Mouse (Mus musculus) heart, adult 9 months (tissue): ENCODE data around the gene Btbd11.

Source experiments
- DNase-seq, 2 experiments: peaks; one replicate each; pipeline ENCODE4 v3.0.0; 2022; ENCODE audit warnings: low spot score in 2 of 2

Btbd11 gene

DNA sequence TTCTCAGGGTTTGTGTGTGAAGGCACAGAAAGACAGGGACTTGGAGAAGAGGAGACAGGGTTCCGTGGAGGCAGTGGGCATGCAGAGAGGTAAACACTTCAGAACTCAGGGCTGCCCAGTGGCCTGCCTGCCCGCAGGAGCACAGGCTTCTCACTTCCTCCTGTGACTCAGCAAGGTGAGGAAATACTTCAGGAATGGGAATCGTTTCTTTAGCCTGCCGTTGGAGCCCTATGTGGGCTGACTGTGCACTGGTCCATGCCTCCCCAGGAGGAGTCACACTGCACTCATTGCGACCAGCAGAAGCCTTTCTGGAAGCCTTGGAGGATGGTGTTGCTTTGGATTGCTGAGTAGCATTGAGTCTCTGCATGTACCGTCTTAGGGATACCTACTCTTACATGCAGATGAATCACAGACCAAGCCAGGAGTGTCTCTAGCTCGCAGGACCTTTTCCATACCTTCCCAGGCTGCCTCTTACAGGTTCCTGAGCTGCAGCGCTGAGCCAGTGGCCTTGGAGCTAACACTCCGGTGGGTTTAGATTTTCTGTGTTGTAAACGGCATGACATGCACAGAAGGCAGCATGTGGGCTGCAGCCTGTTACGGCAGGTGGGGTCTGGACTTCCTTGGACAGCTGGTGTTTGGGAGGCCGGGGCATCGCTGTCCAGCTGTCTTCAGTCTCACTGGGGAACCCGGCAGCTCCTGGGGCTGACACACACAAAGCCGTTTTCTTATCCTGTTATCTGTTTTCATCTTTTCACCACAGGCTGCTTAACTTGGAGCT lies 34.4 kb downstream of the Btbd11 start:
- DNase-seq = no peak

DNA sequence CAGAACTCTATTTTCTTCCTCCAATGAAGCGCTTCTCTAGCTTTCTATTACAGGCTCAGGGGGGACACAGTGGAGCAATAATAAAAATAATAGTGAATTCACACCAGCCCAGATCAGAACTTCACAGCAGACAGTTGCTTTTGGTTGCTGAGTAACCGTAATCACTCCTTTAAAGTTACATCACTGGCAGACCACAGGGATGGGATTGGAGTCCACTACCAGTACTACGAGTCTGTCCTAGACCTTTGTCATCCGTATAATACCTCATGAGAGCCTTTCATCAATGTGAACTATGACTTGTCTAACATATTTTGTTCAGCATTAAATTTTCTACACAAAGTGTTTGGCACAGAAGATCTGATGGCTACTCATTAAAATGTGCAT lies 35.0 kb downstream of the Btbd11 start:
- no peak for DNase-seq

DNA sequence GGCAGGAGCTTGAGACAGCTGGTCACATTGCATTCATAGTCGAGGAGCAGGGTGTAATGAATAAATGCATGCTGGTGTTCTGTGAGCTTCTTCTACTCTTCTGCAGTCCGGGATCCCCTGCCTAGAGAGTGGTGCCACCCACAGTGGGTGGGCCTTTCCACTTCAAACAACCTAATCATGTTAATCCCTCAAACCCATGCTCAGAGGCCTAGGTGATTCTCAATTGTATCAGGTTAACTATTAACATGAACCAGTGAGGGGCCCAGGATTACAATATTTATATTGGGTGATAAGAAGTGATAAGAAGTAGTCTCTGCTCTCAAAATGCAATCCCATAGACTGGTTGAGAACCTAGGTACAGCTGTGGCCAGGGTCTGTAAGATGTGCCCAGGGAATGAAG lies 39.1 kb downstream of the Btbd11 start:
- no peak for DNase-seq

DNA sequence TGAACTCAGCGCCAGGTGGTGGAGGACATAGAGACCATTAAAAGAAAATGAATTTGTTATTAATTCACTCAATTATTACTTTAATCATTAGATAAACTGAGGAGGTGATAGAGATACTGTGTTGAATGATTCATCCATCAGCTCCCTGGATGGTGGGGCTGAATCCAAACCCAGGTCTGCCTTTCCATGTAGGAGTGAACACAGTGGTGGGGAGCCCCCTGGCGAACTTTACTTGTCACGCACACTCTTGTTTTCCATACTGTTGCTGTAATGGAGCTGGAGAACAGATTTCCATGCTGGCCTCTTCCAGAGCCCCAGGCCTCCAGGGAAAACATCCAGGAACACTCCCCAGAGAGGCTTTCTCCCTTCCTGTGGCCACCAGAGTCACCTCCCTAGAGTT lies 50.6 kb downstream of the Btbd11 start:
- no peak for DNase-seq

DNA sequence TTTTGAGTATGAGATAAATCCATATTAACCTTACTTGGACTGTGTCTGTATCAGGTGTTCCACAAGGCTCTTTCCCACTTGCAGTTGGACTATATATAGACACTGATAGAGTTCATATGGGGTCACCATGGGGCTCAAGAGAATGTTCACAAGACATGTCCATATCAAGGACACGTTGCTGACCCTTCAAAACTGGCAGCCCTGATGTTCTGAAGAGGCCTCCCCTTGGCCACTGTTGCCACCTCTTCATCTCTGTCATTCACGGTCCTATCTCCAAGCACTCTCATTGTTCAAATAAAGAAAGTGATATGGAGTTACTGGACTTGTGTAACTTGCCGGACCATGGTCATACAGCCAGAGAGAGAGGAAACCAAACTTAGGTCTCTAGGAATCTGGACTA lies 56.8 kb downstream of the Btbd11 start:
- DNase-seq = peak; percentile 56 to 64

DNA sequence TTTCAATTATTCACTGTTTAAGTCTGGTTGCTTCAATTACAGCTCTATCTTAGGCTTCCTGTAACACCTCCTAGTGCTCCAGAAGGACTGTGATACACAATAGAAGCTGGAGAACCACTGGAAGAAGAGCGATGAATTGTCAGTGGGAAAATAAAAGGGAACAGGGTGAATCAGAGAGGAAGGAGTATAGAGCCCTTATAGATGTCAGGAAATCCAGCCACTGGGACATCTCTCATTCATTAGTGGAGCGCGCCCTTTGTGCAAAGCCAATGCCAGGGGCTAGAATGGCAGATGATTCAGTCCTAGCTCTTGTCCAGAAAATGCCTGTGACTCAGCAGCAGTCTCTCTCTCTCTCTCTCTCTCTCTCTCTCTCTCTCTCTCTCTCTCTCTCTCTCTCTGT lies 59.3 kb downstream of the Btbd11 start:
- DNase-seq = no peak

DNA sequence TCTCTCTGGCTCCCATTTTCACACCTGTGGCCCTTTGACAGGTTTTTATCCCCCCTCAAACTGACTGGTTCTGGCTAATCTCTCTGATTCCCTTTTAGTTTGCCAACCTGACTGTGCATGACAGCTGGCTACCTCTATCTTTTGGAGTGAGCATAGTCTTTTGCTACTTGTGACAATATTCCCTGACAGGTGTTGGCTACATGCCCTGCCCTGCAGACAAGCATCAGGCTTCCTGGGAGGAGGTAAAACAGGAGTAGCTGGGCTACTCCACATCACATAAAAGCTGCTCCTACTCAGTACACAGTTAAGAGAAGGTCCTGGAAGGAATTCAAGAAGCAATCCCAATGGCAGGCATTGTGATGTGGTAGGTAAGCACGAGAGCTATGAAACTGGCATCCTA lies 60.1 kb downstream of the Btbd11 start:
- no peak for DNase-seq

DNA sequence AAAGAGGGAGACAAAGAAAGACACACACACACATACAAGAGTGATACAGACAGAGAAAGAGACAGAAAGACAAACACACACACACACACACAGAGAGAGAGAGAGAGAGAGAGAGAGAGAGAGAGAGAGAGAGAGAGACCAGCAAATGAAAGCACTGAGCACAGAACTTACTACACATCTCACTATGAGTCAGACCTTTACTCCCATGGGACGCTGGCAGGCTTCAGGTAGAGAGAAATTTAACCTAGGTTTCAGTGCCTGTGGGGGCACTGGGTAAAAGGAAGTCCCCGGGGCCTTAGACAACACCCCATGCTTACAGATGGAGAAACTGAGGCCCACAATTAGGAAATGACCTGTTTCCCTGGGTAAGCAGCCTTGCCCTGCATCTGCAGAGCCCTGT lies 61.3 kb downstream of the Btbd11 start:
- DNase-seq = no peak

DNA sequence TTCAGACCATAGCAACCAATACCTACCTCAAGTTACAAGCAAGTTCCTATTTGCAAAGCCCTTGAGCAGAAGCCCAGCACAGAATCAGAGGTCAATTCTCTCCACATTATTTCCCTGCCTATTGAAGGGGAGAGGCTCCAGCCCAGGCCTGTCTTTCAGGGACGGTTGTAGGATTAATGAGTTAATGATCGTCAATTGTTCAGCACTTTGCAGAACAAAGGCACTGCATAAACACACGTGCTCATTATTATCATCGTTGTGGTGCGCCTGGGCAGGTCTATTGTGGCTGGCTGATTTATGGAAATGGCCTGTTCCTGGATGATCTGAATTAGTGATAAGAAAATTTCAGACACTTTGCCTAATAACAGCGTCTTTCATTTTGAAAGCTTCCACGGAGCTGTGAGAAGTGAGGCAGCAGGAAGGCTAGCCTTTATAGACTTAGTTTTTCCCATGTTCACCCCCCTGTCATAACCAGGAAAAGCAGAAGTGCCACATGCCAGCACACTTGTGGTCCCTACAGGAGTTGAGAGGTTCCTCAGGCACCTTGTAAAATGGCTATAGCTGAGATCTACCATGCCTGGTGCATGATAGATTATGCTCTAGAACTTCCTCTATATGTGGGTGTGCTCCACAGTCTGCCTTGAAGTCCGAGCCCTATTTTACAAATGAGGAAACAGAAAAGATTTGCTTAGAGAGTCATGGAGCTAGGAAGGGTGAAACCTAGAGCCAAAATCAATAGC lies 65.2 kb downstream of the Btbd11 start:
- DNase-seq = no peak

DNA sequence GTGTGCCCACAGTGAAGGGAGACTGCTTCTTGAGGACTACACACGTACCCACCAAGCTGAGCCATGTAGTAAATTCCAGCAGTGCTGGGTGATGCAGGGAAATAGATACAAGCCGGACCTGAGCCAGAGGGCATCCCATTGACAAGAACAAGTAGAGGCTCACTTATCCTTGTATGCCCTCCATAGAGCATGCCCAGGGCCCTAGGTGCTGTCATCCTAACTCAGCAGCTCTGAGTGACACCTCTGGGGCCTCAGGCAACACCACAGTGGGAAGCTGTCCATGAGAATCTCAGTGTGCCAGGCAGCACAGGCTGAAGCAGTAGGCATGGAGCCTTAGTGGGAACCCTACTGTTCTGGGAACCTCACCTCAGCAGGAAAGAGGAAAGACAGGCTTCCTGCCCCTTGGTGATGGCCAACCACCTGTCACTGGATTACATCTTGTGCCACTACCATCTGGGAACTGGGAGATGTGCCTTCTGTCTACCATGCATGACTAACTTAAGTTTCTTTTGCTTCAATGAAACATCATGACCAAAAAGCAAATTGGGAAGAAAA lies 66.7 kb downstream of the Btbd11 start:
- peak; percentile 28 to 44 for DNase-seq

DNA sequence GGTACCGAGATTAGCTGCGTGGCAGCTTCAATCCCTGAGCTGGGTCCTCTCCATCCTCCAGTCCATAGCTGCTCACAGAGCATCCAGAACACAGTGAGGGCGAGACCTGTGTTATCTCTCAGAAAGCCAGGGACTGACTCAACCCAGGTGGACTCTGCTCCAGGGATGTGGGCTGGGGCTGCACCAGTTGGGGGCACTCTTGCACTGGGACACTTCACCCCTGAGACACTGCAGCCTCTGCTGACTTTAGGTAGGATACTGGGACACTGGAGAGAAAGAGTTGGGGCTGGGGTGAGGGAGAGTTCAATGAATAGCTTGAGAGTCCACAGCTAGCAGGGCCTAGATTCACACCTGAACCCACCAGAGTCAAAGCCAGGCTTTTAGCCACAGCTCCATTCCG lies 69.4 kb downstream of the Btbd11 start:
- no peak for DNase-seq

DNA sequence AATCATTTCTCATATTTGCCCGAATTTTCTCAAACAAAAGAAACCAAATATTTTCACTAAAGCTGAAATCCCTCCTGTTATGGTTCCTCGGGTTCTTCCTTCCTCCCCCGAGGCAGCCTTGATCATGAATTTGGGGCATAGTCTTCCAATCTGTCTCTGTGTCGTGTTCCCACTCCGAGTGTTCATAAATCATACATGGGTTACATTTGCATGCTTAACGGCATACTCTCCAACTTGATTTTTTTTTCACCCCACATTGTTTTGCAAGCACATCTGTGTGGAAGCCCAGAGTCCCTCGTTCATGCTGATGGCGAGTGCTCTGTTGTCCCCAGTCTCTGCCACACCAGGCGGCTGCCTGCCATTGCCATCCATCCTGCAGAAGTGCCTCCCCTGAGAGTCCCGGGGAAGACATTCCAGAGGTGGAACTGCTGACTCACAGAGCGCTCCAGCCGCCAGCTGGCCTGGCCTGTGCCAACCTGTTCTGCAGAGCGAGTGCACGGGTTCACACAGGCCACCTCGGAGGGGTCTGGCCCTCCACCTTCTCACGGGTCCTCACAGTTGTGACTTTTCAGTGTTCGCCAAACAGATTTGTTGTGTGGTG lies 72.2 kb downstream of the Btbd11 start:
- DNase-seq = peak; percentile 17 to 53

DNA sequence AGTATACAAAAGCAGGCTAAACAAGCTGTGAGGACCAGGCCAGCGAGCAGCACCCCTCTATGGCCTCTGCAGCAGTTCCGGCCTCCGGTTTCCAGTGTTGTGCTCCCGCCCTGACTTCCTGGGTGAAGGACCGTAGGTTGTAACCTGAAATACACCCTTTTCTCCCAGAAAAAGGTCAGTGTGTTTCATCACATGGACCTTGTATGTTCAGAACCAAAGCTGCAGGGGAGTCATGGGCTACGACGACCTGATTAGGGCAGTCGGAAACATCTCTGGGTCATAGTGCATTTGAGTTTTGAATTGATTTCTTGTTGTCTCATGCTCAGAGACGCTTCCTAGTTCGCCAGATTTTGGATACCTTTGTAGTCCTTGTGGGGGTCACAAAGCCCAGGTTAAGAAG lies 74.1 kb downstream of the Btbd11 start:
- no peak for DNase-seq

DNA sequence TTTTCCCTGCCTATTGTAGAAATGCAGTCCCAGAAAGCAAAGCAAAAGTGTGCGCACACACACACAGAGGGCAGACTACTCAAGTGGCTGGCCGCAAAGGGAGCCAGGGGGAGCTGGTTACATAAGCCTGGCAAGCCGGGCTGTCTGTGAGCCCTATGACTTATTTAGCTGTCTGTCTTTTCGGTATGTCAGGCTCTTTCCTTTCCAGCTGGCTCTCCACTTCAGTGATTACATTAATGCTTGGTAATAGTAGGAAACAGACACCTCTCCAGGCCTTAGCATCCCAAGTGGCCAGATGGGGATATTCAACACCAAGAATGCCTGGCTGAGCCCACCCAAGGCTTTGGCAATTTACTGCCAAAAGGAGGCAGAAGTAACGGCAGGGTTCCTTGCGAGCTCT lies 77.5 kb downstream of the Btbd11 start:
- DNase-seq = peak; percentile 47 to 64

DNA sequence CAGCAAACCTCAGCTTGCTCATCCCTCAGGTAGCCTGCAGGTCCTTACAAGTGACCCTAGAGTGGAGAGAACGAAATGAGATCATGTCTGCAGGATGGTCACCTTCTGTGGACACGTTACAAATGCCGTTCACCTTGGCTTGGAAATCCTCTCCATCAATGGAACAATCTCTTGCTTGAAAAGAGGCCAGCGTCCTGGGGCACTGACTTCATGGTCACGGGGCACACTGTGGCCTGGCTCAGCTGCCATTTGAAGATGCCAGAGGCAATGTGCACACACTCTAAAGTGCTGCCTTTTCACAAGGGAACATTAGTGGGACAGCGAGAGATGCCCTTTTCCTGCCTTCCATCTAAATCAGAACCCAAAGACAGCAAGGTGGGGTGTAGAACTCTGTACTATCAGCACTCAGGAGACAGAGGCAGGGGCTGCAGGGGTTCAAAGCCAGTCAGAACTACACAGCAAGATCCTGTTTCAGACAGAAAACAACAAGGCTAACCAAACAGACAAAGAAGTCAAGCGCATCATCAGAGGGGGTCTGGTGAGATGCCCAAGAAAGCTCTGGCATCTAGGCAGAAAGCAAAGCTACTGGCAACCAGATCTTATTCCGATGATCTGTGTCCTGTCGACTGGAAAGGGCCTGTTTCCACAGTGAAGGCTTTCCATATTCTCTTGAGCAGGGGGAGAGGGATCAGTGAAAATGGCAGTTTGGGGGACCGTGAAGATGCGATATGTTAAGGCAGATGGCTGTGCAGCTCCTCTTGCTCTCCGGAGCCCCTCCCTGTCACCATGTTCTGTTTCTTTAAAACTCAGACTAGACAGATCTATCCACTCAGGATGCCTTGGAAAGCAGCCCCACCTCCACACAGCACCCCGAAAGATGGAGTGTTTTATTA lies 79.1 kb downstream of the Btbd11 start:
- DNase-seq = no peak

DNA sequence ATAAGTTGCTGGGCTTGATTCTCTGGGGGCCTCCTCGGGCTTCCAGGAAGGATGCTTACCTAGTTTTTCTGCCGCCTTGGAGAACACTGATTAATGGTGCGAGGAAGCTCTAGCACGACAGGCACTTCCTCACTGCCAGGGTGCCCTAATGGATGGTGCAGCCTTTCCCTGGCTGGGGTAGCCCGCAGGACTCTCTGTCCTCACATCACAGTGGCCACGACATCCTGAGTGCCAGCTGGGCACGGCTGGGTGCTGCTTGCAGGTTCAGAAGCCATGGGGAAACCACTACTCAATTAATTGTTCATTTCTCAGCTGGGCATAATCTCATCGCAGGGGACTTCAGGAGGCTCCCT lies 79.8 kb downstream of the Btbd11 start:
- no peak for DNase-seq

DNA sequence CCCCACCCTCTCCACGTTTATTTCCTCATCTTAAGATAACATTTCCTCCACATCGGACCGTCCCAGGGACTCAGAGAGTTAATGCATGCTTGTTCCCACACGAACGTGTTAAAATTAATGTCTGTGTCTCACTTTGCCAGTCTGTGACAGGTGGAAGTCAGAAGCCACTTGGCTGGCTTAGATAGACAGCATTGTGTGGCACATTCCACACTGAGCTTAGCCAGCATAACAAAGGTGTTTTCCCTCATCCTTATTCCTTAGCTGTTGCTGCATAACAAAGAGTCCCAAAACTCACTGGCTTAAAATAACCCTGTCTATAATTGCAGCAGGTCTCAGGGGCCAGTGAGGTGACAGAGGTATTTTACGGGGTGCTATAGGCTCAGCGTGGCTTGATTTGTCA lies 80.8 kb downstream of the Btbd11 start:
- no peak for DNase-seq

DNA sequence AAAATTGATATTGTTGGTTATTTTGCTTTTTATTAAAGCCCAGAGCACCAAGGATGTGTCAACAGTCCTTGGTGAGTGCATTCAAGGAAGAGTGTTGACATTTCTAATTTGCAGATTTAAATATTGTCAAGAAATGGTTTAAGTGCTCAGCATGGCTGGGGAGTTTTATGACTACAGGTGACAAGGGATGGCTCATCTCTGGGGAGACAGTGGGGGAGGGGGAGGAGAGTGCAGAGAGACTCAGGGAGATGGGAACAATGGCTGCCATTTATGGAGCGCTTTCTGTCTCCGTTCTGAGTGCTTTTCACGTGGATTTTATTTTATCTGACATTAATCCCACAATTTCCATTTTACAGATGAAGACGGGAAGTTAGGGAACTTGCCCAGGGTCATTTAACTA lies 81.9 kb downstream of the Btbd11 start:
- DNase-seq = no peak

DNA sequence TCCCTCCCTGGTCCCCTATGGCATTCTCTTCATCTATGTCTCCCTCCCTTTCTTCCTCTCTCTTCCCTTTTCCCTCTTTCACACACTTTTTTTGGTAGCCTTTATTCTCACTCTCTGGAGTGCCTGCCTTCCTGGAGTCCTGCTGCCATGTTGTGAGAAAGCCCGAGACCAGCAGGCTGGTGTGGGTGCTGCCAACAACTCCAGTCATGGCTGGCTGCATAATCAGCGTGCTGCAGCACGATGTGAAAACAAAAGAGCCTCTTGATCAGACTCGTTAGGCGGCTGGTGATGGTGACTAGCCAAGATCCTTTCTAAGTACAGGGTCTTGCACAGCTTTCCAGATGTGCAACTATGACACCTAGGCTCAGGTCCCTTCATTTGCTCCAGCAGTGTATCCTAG lies 82.7 kb downstream of the Btbd11 start:
- no peak for DNase-seq

DNA sequence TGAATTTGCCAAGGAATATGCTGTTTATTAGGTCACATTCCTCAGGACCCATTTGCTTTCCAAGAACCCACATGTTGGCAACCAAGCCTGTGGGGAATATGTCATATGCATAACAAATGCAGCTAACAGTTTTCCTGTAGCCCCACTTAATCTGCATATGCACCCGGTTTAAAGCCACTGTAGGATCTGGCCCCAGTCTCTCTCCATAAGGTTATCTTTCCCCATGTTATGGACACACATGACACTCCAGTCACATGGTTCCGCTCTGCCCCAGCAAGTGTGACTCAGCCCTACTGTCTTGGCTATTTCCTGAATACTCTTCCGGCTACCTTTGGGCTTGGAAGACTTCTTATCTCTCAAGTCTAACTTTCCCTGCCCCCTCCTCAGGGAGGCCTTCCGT lies 86.7 kb downstream of the Btbd11 start:
- no peak for DNase-seq

DNA sequence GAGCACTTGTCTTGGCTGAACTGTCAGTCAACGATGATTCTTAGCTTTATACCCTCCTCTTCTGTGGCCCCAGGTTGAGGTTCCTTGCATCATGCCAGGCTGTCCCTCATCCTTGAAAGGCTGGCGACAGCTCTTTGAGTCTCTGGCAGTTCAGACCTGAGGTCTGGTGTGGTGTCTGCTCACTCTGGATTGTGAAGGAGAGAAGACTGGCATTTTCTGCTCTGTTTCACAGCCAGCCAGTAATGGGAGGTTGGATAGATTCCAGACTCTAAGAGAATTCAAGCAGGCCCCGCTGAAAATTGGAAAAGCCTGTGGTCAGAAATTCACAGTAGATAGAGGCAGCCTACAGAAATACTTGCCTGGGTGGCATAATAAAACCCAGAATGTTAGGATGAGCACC lies 87.3 kb downstream of the Btbd11 start:
- no peak for DNase-seq
